Mouse (Mus musculus): ENCODE results near the gene Znhit6. TPM values are rescaled to one million over a fixed set of nuclear protein-coding genes. Genes with fewer than 3 reads are reported as not detected.

The Znhit6 gene
- polyA plus RNA-seq, 1 experiment from 2014 or later, result 38.0 TPM

- no peak overlapping the region for H3K9ac ChIP-seq
- ATAC-seq (replicated peaks), result peak; percentile 16; the same call in 1 of the 2 replicates
- peaks cover 16% of the 10 kb centered on the region for H3K4me1 ChIP-seq
- H3K27ac ChIP-seq, result no peak overlapping the region
- no peaks in the 10 kb centered on the region for H3K27me3 ChIP-seq (replicated peaks)
- no peaks in the 10 kb centered on the region for H3K9me3 ChIP-seq
- no peak overlapping the region for H3K4me3 ChIP-seq
- 87% methylated on average over 4 of the region's 4 CpGs for WGBS
- H3K4me2 ChIP-seq, result no peak overlapping the region
- no peaks in the 10 kb centered on the region for H3K36me3 ChIP-seq (replicated peaks)
Observed at GRCm38 (mm10) chr3:145613234-145613633, 37.2 kb downstream of the Znhit6 start.

GRCm38 (mm10) chr3:145614362-145615115, 38.5 kb downstream of the Znhit6 start:
- Histone ChIP-seq H3K4me2 (peak overlapping the region; percentile 26; the same call in 1 of the 2 replicates), H3K4me3 (no peak overlapping the region), H3K4me1 (peaks cover 16% of the 10 kb centered on the region), H3K27ac (no peak overlapping the region), H3K9ac (no peak overlapping the region), H3K9me3 (no peaks in the 10 kb centered on the region), H3K36me3 (replicated peaks) (no peaks in the 10 kb centered on the region), H3K27me3 (replicated peaks) (no peaks in the 10 kb centered on the region)
- WGBS, result 19% methylated on average over 17 of the region's 17 CpGs
- ATAC-seq (replicated peaks), result peak; percentile 60

- Histone ChIP-seq H3K36me3 (replicated peaks) (no peaks in the 10 kb centered on the region), H3K4me2 (no peak overlapping the region), H3K9ac (no peak overlapping the region), H3K4me3 (no peak overlapping the region), H3K27me3 (replicated peaks) (no peaks in the 10 kb centered on the region), H3K9me3 (no peaks in the 10 kb centered on the region), H3K4me1 (peaks cover 16% of the 10 kb centered on the region), H3K27ac (no peak overlapping the region)
- ATAC-seq (replicated peaks), result no peak
- 80% methylated on average over 9 of the region's 9 CpGs for WGBS
Observed at GRCm38 (mm10) chr3:145618299-145618698, 42.3 kb downstream of the Znhit6 start.

- WGBS, result 90% methylated on average over 17 of the region's 17 CpGs
- Histone ChIP-seq H3K9me3 (no peaks in the 10 kb centered on the region), H3K27me3 (replicated peaks) (no peaks in the 10 kb centered on the region)
Observed at GRCm38 (mm10) chr3:145619621-145620365, 43.8 kb downstream of the Znhit6 start.

DNA sequence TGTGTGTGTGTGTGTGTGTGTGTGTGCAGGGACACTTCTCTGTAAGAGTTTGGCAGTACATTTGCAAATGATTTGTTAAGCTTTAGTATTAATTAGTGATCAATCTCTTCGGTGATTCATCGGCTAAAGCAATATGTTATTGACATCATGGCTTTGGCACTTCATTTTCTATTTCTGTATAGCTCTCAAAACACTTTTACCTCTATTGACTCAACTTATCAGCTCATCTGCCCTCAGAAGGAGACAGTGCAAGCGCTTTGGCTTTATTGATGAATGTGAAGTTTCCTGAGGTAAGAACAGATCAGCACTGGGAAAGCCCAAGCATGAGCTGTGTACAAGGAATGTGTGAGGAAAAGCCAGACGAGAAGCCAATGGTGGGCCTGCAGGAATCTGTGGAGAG, 45.2 kb downstream of the Znhit6 start:
- Histone ChIP-seq H3K27ac (no peak overlapping the region), H3K4me3 (no peak overlapping the region), H3K9me3 (no peaks in the 10 kb centered on the region), H3K4me1 (no peaks in the 10 kb centered on the region), H3K27me3 (replicated peaks) (no peaks in the 10 kb centered on the region), H3K4me2 (no peak overlapping the region), H3K9ac (no peak overlapping the region), H3K36me3 (replicated peaks) (no peaks in the 10 kb centered on the region)
- no peak for ATAC-seq (replicated peaks)
- 88% methylated on average over 4 of the region's 4 CpGs for WGBS

More at GRCm38 (mm10) chr3:145619621-145620365, 43.8 kb downstream of the Znhit6 start:
- Histone ChIP-seq H3K36me3 (replicated peaks) (no peaks in the 10 kb centered on the region), H3K4me2 (no peak overlapping the region), H3K4me1 (peaks cover 5% of the 10 kb centered on the region), H3K4me3 (no peak overlapping the region), H3K9ac (no peak overlapping the region), H3K27ac (no peak overlapping the region)
- no peak for ATAC-seq (replicated peaks)

GRCm38 (mm10) chr3:145623047-145623446, 47.0 kb downstream of the Znhit6 start:
- H3K27ac ChIP-seq, result no peak overlapping the region
- no peaks in the 10 kb centered on the region for H3K27me3 ChIP-seq (replicated peaks)
- H3K36me3 ChIP-seq (replicated peaks), result no peaks in the 10 kb centered on the region
- H3K4me2 ChIP-seq, result no peak overlapping the region
- WGBS, result 74% methylated on average over 12 of the region's 12 CpGs
- no peak overlapping the region for H3K9ac ChIP-seq
- no peaks in the 10 kb centered on the region for H3K9me3 ChIP-seq
- no peak overlapping the region for H3K4me3 ChIP-seq
- 0 out of 2 replicates have a peak, but pooled peaks have one; percentile 19 for ATAC-seq (replicated peaks)
- H3K4me1 ChIP-seq, result no peaks in the 10 kb centered on the region

DNA sequence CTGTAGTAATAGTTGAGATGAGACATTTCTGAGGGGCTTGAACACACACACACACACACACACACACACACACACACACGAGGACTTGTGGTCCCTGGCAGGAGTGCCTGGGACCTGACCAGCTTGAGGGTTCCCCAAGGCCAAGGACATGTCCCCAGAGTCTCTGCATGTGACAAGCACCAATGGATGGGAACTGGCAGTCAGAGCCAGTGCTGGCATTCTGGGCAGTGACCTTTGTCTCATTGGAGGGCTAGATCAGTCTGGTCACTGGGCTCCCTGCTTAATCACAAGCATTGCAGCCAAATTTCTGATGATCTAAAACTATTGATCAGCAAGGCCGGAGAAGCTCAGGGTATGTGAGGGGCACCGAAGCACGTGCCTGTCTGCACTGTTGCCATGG, 48.8 kb downstream of the Znhit6 start:
- WGBS, result 78% methylated on average over 4 of the region's 4 CpGs
- Histone ChIP-seq H3K9me3 (no peaks in the 10 kb centered on the region), H3K36me3 (replicated peaks) (no peaks in the 10 kb centered on the region), H3K27ac (no peak overlapping the region), H3K4me1 (no peaks in the 10 kb centered on the region), H3K4me3 (no peak overlapping the region), H3K4me2 (no peak overlapping the region), H3K27me3 (replicated peaks) (no peaks in the 10 kb centered on the region), H3K9ac (no peak overlapping the region)
- ATAC-seq (replicated peaks), result no peak

GRCm38 (mm10) chr3:145625546-145625945, 49.5 kb downstream of the Znhit6 start:
- H3K4me1 ChIP-seq, result no peaks in the 10 kb centered on the region
- H3K9ac ChIP-seq, result no peak overlapping the region
- 85% methylated on average over 9 of the region's 9 CpGs for WGBS
- H3K36me3 ChIP-seq (replicated peaks), result no peaks in the 10 kb centered on the region
- H3K27me3 ChIP-seq (replicated peaks), result no peaks in the 10 kb centered on the region
- H3K27ac ChIP-seq, result no peak overlapping the region
- no peaks in the 10 kb centered on the region for H3K9me3 ChIP-seq
- no peak overlapping the region for H3K4me3 ChIP-seq
- no peak overlapping the region for H3K4me2 ChIP-seq
- no peak for ATAC-seq (replicated peaks)

DNA sequence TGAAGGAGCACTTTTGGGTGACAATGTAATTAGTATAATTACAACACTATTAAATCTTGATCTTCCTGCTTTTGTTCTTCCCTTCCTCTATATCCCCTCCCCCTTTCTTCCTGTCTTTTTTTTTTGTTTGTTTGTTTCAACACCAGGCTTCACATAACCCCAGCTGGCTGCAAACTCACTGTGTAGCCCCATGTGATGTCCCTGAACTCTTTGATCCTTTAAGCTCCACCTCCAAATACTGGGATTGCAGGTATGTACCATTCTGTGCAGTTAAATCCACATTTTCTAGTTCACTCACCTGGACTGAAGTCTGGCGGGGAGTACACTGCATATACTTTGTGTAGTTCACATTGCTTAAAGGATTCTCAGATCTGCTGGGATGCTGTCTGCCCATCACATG, 50.1 kb downstream of the Znhit6 start:
- 92% methylated on average over 1 of the region's 1 CpGs for WGBS
- Histone ChIP-seq H3K36me3 (replicated peaks) (no peaks in the 10 kb centered on the region), H3K9ac (no peak overlapping the region), H3K4me3 (no peak overlapping the region), H3K27ac (no peak overlapping the region), H3K4me1 (no peaks in the 10 kb centered on the region), H3K4me2 (no peak overlapping the region), H3K9me3 (no peaks in the 10 kb centered on the region), H3K27me3 (replicated peaks) (no peaks in the 10 kb centered on the region)
- no peak for ATAC-seq (replicated peaks)

GRCm38 (mm10) chr3:145627830-145628229, 51.8 kb downstream of the Znhit6 start:
- ATAC-seq (replicated peaks), result no peak
- no peak overlapping the region for H3K4me3 ChIP-seq
- H3K4me1 ChIP-seq, result no peaks in the 10 kb centered on the region
- H3K9ac ChIP-seq, result no peak overlapping the region
- no peaks in the 10 kb centered on the region for H3K9me3 ChIP-seq
- 74% methylated on average over 3 of the region's 3 CpGs for WGBS
- no peak overlapping the region for H3K4me2 ChIP-seq
- H3K27ac ChIP-seq, result no peak overlapping the region
- no peaks in the 10 kb centered on the region for H3K27me3 ChIP-seq (replicated peaks)
- no peaks in the 10 kb centered on the region for H3K36me3 ChIP-seq (replicated peaks)

GRCm38 (mm10) chr3:145628643-145629042, 52.6 kb downstream of the Znhit6 start:
- Histone ChIP-seq H3K27me3 (replicated peaks) (no peaks in the 10 kb centered on the region), H3K27ac (no peak overlapping the region), H3K4me1 (no peaks in the 10 kb centered on the region), H3K4me3 (no peak overlapping the region), H3K36me3 (replicated peaks) (no peaks in the 10 kb centered on the region), H3K9me3 (no peaks in the 10 kb centered on the region), H3K9ac (no peak overlapping the region), H3K4me2 (no peak overlapping the region)
- no peak for ATAC-seq (replicated peaks)
- 58% methylated on average over 5 of the region's 5 CpGs for WGBS

DNA sequence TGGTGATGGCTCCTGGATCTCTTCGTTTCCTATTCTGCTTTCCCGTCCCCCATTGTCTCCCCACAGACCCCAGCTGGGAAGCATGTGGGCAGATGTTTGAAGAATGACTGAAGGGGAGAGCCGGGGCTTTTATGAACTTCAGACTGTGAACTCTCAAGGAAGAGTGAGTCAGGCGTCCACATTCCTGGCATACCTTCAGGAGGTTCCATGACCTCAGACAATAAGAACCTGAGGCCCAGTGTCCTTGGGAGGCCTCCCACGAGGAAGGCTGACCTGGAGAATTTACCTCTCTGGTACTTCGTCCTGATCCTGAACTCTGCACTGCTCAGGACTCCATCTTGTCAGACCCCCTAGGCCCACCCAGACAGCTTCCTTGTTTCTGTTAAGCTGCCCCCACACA, 56.9 kb downstream of the Znhit6 start:
- H3K9ac ChIP-seq, result no peak overlapping the region
- H3K27me3 ChIP-seq (replicated peaks), result no peaks in the 10 kb centered on the region
- H3K9me3 ChIP-seq, result no peaks in the 10 kb centered on the region
- H3K27ac ChIP-seq, result no peak overlapping the region
- no peaks in the 10 kb centered on the region for H3K4me1 ChIP-seq
- no peaks in the 10 kb centered on the region for H3K36me3 ChIP-seq (replicated peaks)
- ATAC-seq (replicated peaks), result no peak
- no peak overlapping the region for H3K4me2 ChIP-seq
- H3K4me3 ChIP-seq, result no peak overlapping the region
- WGBS, result 20% methylated on average over 6 of the region's 6 CpGs

Measured in midbrain, embryonic 15.5 days (tissue).